Mouse (Mus musculus) telencephalon, adult 2 months (tissue): ENCODE results near the gene Scfd2.

Experiments used
- DNase-seq: peaks from one replicate; pipeline ENCODE4 v3.0.0-alpha.2; 2011; ENCODE audit warnings: low read depth, low spot score

Gene Scfd2

GRCm38 (mm10) chr5:74456759-74457158, 74.8 kb downstream of the Scfd2 start:
- no peak for DNase-seq

DNA sequence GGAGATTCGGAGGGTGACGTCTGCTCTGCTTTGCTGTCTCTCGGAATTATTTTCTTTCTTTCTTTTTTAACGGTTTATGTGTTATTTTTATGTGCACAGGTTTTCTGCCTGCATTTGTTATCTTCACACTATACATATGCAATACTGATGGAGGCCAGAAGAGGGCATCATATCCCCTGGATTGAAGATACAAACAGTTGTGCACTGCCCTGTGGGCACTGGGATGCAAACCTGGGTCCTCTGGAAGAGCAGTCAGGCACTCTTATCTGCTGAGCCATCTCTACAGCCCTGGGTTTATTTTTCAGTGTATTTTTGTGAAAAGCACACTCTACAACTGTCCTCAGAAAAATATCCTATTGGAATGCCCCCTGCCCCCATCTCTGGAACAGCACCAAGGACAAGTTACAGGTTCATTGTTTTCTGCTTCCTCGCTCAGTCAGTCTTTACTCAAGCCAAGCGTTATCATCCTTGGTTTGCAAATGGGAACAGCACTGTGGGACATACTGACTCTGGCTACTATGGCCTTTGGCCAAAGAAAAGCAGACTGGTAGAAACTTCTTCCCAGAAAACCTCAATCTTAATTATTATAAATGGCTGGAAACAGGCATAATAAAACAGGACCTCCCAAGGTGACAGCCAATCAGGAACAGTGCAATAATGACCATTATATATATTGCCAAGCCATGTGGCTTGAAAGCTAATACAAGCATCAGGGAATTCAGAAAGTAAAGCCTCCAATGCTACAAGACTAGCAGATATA, 75.9 kb downstream of the Scfd2 start:
- DNase-seq: no peak

- no peak for DNase-seq
Measured at GRCm38 (mm10) chr5:74455094-74455493, 76.5 kb downstream of the Scfd2 start.

GRCm38 (mm10) chr5:74450977-74451376, 80.6 kb downstream of the Scfd2 start:
- no peak for DNase-seq

DNA sequence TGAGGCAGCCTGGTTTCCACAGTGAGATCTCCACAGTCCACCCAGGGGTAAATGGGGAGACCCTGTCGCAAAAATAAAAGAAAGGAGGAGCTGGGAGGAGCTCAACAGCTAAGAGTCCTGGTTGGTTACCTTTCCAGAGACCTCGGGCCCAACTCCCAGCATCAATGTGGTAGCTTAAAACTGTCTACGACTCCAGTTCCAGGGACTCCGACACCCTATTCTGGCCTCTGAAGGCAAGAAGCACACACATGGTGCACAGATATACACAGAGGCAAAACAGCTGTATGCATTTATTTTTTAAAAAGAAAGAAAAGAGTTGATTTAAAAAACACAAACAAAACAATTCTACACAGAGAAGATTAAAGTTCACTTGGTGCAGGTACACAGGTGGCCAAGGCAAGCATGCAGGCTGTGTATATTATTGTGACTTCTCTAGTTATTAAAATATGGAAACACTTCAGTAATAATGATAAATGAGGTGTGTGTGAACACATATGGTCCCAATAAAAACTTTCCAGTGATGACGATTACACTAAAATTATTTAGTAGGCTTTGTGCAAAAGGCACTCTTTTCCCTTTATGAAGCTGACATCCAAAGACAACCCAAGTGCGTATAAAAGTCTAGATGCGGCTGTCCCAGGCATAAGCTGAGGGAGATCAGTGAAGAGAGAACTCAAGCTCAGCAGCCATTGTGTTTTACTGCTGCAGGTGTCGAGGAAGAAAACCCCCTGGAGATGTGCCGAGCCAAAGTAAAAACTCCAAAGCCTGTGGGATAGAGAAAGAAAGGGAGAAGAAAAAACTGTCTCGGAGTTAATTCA, 83.8 kb downstream of the Scfd2 start:
- DNase-seq: no peak

- no peak for DNase-seq
Measured at GRCm38 (mm10) chr5:74445861-74446260, 85.7 kb downstream of the Scfd2 start.

DNA sequence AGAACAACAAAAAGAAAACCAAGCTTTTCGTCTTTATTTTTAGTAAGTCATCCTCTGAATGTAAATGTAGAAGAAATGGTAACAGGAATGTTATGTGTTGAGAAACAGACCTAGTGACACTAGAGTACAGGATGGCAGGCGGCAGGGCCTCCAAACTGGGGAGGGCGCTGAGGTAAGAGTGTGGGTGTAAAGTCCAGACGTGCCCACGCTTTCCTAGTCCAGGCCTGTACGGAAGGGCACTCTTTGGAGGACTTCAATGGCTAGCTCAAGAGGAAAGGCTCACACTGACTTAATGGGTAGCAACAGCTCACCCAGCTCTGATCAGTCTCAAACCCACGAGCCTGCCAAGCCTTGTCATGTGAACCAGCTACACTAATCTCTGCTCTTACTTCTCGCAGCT, 93.2 kb downstream of the Scfd2 start:
- no peak for DNase-seq

DNA sequence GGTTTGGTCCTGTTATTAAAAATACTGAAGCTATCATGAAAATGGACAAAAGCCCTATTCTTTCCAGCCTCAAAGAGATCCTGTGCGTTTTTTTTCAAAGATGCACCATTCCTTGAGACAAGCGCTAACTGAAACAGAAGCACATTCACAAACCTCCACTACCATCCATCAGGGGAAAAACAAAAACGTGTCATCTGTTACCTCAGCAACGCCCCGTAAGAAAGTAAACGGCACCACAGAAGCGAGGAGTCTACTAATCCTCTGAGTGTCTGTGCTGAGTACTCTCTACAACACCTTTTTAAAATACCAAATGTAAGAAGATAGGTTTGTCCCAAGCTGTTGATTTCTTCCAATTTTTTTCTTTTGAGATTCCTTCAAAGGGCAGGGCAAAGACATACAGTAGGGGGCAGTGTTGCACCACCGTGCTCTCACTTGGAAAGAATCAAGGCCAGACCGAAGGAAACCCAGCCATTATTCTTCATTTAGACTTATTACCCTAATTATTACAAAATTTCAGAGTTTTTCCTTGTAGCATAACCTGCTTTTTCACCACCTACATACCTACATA, 97.9 kb downstream of the Scfd2 start:
- DNase-seq: peak; percentile 15

DNA sequence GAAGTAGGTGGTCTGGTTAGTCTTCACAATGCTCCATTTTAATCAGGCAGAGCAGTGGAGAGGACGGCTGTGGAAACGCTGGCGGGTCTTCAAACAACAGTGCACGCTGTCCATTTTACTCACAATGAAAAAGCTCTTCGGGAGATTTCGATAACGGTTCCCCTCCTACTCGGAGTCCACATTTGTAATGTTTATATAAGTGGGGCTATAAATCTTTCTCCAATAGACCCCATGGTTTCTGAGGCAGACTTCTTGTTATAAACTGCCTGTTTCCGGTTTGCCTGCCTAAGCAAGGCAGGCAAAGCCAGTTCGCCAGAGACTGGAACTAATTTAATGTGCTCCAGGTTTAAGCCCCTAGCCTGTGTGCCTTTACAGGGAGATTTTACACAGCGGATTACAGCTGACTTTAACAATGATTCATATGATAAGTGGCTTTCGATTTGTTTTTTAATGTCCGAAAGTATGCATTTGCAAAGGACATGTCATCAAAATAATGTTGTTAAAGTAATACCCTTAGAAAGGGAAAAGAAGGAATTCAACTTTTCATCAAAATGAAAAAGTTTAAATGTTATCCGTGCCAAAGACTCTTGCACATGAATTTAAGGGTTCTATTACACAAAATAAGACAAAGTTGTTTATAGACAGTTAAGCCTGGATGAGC, 98.5 kb downstream of the Scfd2 start:
- DNase-seq: no peak

DNA sequence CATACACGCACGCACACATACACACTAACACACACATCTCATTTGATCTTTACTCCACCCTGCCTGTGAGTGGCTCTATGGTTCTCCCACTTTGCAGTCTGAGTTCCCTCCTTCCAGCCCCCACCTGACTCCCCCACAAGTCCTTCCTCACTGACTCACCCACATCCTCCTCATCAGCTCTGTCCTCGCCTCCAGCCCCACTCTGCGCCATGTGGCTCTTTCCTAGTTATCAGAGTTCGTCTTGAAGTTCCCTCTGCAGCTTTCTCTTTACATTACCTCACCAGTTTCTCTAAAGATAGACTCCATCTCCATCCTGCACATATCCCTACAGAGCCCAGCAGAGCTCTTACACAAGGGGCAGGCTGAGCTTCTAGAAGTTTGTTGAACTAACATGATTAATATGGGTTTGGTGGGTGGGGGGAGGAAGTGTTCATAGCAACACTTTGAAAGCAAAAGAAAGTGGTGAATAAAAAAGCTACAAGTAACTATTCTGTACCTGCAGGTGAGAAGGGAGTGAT, 110.9 kb downstream of the Scfd2 start:
- DNase-seq: peak; percentile 18

DNA sequence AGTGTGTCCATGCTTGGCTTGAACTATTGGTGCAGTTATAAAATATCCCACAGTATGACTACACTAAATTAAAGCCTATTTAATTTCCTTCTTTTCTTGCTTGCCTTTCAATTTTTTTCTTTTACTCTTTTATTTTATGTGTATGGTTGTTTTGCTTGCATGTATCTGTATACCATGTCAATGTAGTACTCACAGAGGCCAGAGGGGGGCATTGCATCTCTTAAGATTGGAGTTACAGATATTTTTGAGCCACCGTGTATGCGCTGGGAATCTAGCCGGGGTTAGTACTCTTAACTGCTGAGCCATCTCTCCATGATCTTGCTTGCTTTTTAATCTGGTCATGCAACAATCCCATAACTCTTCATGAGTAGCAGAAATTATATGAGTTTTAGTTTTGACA, 119.0 kb downstream of the Scfd2 start:
- no peak for DNase-seq

GRCm38 (mm10) chr5:74404887-74405286, 126.7 kb downstream of the Scfd2 start:
- no peak for DNase-seq

- no peak for DNase-seq
Measured at GRCm38 (mm10) chr5:74404083-74404482, 127.5 kb downstream of the Scfd2 start.

DNA sequence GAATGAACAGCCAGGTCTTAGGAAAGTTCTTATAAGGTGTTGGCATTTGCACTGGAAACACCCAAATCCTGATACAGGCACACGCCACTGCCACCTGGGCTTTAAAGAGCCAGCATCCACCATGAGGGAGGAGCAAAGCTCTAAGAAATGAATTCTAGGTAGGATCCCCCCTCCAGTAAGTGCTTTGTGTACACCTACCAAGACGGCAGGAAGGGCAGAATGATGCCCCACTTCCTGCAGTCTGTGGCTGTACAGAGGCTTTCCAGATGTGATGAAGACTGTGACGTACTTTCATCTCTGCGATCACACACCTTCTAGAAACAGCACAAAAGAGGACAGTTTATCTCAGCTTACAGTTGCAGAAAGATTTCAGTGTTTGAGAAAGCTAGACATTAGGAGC, 128.9 kb downstream of the Scfd2 start:
- DNase-seq: no peak

DNA sequence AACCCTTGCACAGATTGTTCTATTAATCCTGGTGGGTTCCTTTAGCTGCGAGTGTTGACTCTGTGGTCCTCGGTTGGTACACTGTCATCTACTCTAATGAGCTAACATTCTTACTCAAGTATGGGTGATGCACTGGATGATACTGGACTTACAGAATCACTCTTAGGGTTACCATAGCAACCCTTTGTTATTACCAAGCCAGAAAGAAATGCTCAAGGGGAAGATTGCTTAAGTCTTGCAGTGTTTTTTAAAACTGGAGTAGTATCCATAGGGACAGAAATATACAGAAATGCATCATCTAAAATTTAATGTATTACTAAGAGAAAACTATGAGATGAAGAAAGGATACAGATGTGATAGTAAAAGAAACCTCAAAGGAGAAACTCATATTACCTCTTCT, 139.8 kb downstream of the Scfd2 start:
- no peak for DNase-seq

DNA sequence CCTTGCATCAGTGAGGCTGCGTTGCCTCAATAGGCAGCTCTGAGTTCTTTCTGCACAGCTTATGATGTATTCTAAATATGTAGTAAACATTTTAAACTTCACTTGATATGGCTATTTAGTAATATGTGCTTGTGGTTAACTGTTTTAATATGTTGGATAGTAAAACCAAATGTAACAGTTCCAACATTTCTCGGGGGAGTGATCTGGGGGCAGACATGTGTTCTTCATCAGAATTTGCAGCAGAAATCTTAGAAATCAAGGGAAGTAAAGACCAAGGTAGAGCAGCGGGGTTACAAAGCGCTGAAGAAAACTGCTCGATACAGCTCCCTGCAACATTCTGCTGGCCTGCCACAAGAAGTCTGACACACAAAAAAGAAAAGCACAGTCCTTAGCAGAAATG, 140.2 kb downstream of the Scfd2 start:
- no peak for DNase-seq

DNA sequence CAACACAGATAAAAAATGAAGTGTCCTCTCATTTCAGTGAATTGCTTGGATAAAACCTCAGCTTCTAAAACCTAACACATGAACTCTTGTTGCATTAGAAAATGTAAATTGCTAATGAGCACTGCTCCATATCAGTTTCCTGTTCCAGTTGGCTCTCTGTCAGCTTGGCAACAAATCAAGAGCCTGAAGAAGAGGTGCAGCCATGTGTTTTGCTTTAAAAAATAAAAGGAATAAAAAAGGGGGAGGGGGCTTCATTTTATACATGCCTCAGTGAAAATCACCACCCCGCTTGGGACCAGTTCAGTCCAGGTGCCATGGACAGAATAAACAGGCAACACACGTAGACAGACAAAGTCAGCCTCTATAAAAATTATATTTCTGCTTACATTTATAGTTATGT, 142.7 kb downstream of the Scfd2 start:
- no peak for DNase-seq

DNA sequence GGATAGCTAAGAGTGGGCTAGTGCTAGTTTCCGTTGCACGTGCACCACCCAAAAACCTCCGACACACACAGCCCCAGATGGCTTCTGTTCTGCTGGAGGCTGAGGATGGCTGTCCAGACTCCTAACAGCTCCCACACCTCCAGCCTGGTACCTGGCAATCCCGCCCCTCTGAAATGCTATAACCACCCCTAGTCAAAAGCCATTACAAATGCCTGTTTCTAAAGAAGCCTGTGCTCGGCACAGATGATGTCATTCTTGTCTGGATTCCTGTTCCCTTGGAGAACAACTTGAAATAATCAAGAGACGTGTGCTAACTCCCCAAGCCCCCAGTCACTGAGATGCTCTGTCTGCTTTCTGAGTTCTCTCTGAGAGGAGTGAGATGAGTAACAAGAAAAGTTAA, 143.5 kb downstream of the Scfd2 start:
- DNase-seq: no peak

- no peak for DNase-seq
Measured at GRCm38 (mm10) chr5:74387143-74387886, 144.2 kb downstream of the Scfd2 start.

DNA sequence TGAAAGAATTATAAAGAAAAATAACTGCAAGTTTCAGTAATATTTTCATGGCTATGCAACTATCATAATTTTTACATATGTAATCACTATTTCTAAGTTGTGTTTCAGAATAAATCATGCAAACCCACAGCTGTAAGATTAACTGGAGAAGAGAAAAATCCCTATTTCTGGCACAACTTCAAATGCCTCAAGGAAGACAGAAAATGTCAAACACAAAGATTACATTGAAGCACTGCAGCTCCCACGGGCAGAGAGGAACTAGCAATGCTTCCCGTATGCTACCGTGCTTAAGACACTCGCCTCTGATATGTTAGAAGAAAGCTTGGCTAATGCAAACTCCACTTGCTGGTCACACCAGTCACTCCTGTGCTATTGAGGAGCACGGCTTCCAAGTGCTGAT, 151.5 kb downstream of the Scfd2 start:
- peak; percentile 9 for DNase-seq

GRCm38 (mm10) chr5:74366710-74367101, 164.9 kb downstream of the Scfd2 start:
- DNase-seq: no peak
